Mouse (Mus musculus): ENCODE data around the gene Ttc14.

Ttc14 gene

DNA sequence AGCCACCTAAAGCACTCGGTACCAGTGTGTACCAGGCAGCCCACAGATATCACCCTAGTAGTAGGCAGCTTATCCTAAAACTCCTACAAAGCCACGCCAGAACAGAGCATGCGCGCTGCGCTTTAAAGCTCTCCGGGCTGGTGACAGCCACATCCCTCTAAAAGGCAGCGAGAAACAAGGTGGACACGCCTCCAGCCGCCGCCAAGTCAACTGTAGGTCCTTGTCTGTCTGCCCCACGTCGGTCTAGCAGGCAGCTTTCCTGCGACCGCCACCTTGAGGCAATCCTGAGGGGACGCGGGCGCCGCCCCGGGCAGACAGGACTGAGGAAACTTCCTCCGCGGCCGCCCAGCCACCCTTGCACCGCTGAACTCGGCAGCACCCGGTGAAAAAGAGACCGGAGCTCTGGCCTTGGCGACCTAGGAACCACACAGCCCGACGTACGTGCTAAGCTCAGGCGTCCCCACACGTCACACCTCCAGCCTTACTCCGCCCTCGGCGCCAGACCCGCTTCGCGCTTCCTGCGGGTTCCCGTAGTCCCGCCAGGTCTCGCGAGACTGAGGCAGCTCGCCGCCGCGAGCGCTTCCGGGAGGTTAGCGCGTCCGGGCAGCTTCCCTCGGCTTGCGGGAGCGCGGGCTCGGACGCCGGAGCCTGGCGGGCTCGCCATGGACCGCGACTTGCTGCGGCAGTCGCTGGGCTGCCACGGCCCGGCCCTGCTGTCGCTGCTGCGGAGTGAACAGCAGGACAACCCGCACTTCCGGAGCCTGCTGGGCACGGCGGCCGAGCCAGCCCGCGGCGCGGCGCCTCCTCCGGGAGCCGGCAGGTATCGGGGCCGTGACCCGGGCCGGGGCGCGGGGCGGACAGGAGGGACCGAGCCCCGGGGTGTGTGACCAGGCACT lies at the start of gene Ttc14:
Gene Ttc14 (plus strand): TSS at position 216 of the 896 bp plus-strand sequence.
- DNase-seq (ENCODE audit: low read depth, low spot score) = peak; percentile 97

GRCm38 (mm10) chr3:33790975-33791374 lies 8.7 kb upstream of the Ttc14 start:
- DNase-seq (ENCODE audit: low read depth, low spot score) = peak; percentile 12

GRCm38 (mm10) chr3:33800513-33800820 lies 835 bp downstream of the Ttc14 start:
- DNase-seq (ENCODE audit: low read depth, low spot score) = no peak

DNA sequence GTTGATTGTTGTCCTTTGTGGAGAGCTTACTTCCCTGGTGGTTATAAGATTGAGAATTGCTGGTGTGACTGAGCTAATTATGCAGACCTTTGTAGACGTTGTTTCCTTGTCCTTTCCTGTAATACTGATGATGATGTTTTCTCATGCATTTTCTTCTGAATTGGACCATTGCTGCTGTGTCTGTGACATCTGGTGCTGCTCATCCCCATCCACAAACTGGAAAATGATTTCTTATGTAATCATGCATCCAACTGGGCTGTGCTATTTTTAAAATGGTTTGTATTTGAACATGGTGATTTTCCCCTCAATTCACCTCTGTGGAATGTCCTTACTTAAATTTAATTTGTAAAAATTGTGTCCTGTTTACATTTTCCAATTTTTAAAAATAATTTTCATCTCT lies 7.5 kb downstream of the Ttc14 start:
- no peak for DNase-seq (ENCODE audit: low read depth, low spot score)

DNA sequence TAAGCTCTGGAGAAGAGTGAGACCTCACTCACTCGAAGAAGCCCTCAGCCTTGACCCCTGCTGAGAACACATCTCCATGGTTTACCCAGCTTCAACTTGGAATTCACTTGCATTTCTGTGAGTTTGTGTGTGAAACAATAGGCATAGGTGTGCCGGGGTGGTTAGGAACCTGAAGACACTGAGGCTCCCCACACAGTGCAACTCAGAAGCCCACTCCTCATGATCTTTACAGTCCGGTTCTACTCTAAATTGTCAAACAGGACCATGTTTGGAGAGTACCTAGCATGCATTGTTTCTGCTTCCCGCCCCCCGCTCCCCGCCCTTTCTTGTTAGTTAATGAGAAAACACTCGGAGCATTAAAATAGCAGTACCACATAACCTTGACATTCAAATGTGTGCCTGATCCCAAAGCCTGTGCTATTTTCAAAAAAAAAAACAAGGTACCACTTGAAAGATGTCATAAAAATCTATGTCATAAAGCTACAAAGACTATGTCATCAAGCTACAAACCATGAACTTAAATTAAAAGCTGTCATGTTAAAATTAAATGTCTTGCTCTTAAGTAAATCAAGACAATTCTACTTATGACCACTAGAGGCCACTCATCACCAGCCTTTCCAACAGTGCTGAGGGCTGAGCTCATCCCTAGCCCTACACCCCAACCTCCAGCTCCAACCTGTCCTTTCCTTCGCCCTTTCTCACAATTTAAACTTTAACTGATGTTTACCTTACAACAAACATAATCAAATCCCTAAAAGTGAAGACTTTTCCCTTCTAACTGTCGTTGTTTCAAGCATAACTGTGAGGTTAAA lies 24.7 kb downstream of the Ttc14 start:
- peak; percentile 58 for DNase-seq (ENCODE audit: low read depth, low spot score)

GRCm38 (mm10) chr3:33832351-33832750 lies 32.7 kb downstream of the Ttc14 start:
- DNase-seq (ENCODE audit: low read depth, low spot score) = no peak

- DNase-seq (ENCODE audit: low read depth, low spot score) = no peak
These were observed 36.9 kb downstream of the Ttc14 start for GRCm38 (mm10) chr3:33836576-33836975.

- no peak for DNase-seq (ENCODE audit: low read depth, low spot score)
These were observed 39.2 kb downstream of the Ttc14 start for GRCm38 (mm10) chr3:33838877-33839276.

GRCm38 (mm10) chr3:33843801-33844632 lies 44.4 kb downstream of the Ttc14 start, which contains the start of gene Ccdc39:
Ccdc39 (minus strand) TSS chr3:33844310.
- DNase-seq (ENCODE audit: low read depth, low spot score) = no peak

DNA sequence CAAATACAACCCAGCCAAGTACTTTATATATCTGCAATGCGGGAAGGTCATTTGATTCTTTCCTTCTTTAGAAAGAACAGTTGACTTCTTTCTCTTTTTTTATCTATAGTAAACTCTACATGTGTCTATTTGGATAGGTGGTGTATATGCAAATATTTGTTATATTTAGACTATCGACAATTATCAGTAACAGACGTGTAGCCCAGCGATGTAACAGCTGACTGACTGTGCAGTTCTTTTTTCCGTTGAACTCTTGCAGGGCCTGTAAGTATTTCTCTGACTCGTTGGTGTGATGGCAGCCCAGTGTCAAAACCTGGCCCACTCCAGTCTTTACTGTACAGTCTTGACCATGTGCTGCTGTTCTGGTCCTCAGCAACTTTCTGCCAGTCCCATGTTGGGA lies 47.0 kb downstream of the Ttc14 start:
- DNase-seq (ENCODE audit: low read depth, low spot score) = peak; percentile 28

DNA sequence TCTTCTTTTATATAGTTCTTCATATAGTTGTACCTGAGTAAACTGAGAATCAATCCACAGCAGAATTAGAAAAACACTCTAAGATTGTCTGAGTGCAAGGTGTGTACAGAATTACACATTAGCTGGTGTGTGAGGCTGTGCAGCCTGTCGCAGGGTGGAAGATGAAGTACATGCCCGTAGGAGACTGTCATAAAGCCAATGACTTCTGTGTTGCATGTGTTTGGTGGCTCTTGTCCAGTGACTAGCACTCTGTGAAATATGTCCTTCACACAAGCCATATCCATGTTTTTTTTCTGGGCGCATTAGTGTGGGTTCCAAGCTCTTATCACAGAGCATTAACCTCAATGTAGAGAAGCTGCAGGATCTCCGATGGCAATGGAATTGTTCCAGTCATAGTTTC lies 51.2 kb downstream of the Ttc14 start:
- no peak for DNase-seq (ENCODE audit: low read depth, low spot score)

DNA sequence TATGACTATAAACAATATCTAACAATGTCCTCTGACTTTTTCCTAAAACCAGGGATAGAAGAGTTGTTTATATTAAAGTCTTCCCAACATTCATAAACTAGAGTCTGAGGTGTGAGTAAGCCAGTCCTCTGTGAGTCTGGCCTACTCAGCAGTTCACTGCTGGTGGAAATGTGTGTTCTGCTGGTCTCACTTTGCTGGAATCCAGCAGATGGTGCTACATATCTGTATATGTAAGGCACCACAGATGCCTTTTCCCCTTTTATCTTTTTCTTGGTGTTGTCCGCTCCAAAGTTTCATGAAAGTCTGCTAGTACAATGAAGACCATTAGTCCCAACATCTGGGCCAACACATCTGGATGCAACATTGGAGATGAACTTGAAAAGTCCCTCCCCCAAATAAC lies 53.4 kb downstream of the Ttc14 start:
- DNase-seq (ENCODE audit: low read depth, low spot score) = no peak

DNA sequence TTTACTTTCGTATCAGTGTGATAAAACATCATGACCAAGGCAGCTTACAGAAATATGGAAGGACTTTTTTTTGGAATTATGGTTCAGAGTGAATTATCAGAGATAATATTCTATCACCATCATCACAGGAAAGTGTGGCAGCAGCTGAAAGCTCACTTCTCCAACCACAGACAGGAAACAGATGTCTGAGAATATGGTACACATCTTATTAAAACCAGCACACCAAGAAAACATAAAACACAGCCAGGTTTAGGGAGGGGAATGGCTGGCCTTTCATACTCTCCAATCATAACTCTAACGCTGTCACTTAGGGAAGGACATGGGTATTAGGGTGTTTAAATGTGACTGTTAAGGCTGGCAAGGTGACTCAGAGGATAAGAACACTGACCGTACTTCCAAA lies 59.3 kb downstream of the Ttc14 start:
- no peak for DNase-seq (ENCODE audit: low read depth, low spot score)

DNA sequence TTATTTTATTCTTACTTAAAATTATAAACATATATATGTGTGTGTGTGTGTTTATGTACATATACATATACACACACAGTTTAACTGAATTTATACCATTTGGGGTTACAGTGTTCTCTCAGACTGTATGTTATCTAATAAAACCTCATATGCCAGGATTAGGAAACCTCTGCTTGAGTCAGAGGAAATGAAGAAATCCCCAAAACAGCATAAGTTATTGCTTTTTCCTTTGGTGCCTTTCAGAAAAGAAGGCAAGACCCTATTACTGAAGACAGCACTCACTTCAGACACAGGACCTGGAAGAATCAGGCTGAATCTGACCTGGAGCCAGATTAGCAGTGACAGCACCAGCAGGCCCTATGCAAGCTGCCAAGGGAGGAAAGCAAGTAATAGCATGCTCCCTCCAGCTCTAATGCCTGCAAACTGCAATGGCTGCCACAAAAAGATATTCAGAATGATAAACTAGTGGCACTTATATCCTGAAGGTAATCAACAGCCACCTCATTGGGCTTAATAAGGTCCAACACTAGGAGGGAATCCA lies 64.4 kb downstream of the Ttc14 start:
- no peak for DNase-seq (ENCODE audit: low read depth, low spot score)

Measured in A20 (cell line).